Mouse (Mus musculus): ENCODE results near the gene Bag5. TPM values are rescaled to one million over a fixed set of nuclear protein-coding genes. Genes with fewer than 3 reads are reported as not detected.

The Bag5 gene
- polyA plus RNA-seq, 1 experiment: 14.6 TPM

- H3K4me1 ChIP-seq (ENCODE audit: control insufficient read depth, insufficient read depth, low read length): peaks cover 37% of the 10 kb centered on the region
- H3K27me3 ChIP-seq (replicated peaks; ENCODE audit: control insufficient read depth, insufficient read depth, low read length): no peaks in the 10 kb centered on the region
- no peaks in the 10 kb centered on the region for H3K36me3 ChIP-seq (ENCODE audit: control insufficient read depth, insufficient read depth, low read length)
- 86% methylated on average over 5 of the region's 5 CpGs for WGBS
- no peak for DNase-seq
- H3K4me3 ChIP-seq (ENCODE audit: insufficient read depth, low read depth, low read length): no peak overlapping the region
- H3K27ac ChIP-seq (ENCODE audit: insufficient read depth, low read depth, low read length): 0 out of 2 replicates have a peak overlapping the region, but pooled peaks have one; percentile 81
- TF ChIP-seq CTCF (conservative IDR thresholded peaks at IDR 0.05; ENCODE audit: insufficient read depth, insufficient read length, low read depth, low read length) (no peak), POLR2A (IDR thresholded peaks at IDR 0.05; ENCODE audit: low read depth, low read length) (no peak)
Observed at GRCm38 (mm10) chr12:111692899-111693298, 20.2 kb downstream of the Bag5 start.

GRCm38 (mm10) chr12:111691346-111691872 lies 21.6 kb downstream of the Bag5 start:
- Histone ChIP-seq H3K4me3 (ENCODE audit: insufficient read depth, low read depth, low read length) (no peak overlapping the region), H3K36me3 (ENCODE audit: control insufficient read depth, insufficient read depth, low read length) (no peaks in the 10 kb centered on the region), H3K27me3 (replicated peaks; ENCODE audit: control insufficient read depth, insufficient read depth, low read length) (no peaks in the 10 kb centered on the region), H3K4me1 (ENCODE audit: control insufficient read depth, insufficient read depth, low read length) (peaks cover 50% of the 10 kb centered on the region), H3K27ac (ENCODE audit: insufficient read depth, low read depth, low read length) (peak overlapping the region; percentile 8)
- WGBS: 42% methylated on average over 5 of the region's 5 CpGs
- DNase-seq: peak; percentile 53
- TF ChIP-seq POLR2A (IDR thresholded peaks at IDR 0.05; ENCODE audit: low read depth, low read length) (no peak), CTCF (conservative IDR thresholded peaks at IDR 0.05; ENCODE audit: insufficient read depth, insufficient read length, low read depth, low read length) (no peak)

GRCm38 (mm10) chr12:111689426-111689825 lies 23.6 kb downstream of the Bag5 start:
- TF ChIP-seq CTCF (conservative IDR thresholded peaks at IDR 0.05; ENCODE audit: insufficient read depth, insufficient read length, low read depth, low read length): no peak
- TF ChIP-seq POLR2A (IDR thresholded peaks at IDR 0.05; ENCODE audit: low read depth, low read length): no peak
- Histone ChIP-seq H3K27me3 (replicated peaks; ENCODE audit: control insufficient read depth, insufficient read depth, low read length) (no peaks in the 10 kb centered on the region), H3K4me1 (ENCODE audit: control insufficient read depth, insufficient read depth, low read length) (peaks cover 42% of the 10 kb centered on the region), H3K27ac (ENCODE audit: insufficient read depth, low read depth, low read length) (no peak overlapping the region), H3K36me3 (ENCODE audit: control insufficient read depth, insufficient read depth, low read length) (no peaks in the 10 kb centered on the region), H3K4me3 (ENCODE audit: insufficient read depth, low read depth, low read length) (no peak overlapping the region)
- WGBS: 39% methylated on average over 11 of the region's 11 CpGs
- DNase-seq: peak; percentile 80

- Histone ChIP-seq H3K27ac (ENCODE audit: insufficient read depth, low read depth, low read length) (peak overlapping the region; percentile 67; the same call in 1 of the 2 replicates), H3K36me3 (ENCODE audit: control insufficient read depth, insufficient read depth, low read length) (no peaks in the 10 kb centered on the region), H3K4me3 (ENCODE audit: insufficient read depth, low read depth, low read length) (no peak overlapping the region), H3K4me1 (ENCODE audit: control insufficient read depth, insufficient read depth, low read length) (peaks cover 32% of the 10 kb centered on the region; the same call in 1 of the 2 replicates), H3K27me3 (replicated peaks; ENCODE audit: control insufficient read depth, insufficient read depth, low read length) (no peaks in the 10 kb centered on the region)
- WGBS: 39% methylated on average over 2 of the region's 2 CpGs
- no peak for TF ChIP-seq POLR2A (IDR thresholded peaks at IDR 0.05; ENCODE audit: low read depth, low read length)
- TF ChIP-seq CTCF (conservative IDR thresholded peaks at IDR 0.05; ENCODE audit: insufficient read depth, insufficient read length, low read depth, low read length): no peak
- no peak for DNase-seq
Observed at GRCm38 (mm10) chr12:111688069-111688428, 25.0 kb downstream of the Bag5 start.

- H3K36me3 ChIP-seq (ENCODE audit: control insufficient read depth, insufficient read depth, low read length): no peaks in the 10 kb centered on the region
- peak; percentile 95 for DNase-seq
- TF ChIP-seq CTCF (conservative IDR thresholded peaks at IDR 0.05; ENCODE audit: insufficient read depth, insufficient read length, low read depth, low read length) (no peak), POLR2A (IDR thresholded peaks at IDR 0.05; ENCODE audit: low read depth, low read length) (no peak)
Observed at GRCm38 (mm10) chr12:111687350-111688068, 25.5 kb downstream of the Bag5 start.

DNA sequence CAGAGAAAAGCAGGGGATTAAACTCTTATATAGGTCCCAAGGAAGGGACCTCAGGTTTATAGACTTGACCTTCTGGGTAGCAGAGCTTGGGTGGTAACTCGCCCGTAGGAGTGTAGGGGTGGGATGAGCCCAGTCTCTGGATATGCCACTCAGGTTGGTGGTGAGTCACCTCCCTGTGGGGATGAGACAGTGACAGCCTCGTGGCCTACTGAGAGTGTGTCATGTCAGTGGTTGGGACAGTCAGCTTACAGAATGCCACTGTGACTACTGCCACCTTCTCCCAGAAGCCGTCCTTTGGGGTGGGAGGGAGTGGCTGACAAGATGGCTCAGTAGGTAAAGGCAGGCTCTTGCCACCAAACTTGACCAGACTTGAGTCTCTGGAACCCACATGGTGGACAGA lies 26.7 kb downstream of the Bag5 start:
- H3K27ac ChIP-seq (ENCODE audit: insufficient read depth, low read depth, low read length): no peak overlapping the region
- peaks cover 32% of the 10 kb centered on the region; the same call in 1 of the 2 replicates for H3K4me1 ChIP-seq (ENCODE audit: control insufficient read depth, insufficient read depth, low read length)
- no peak for TF ChIP-seq POLR2A (IDR thresholded peaks at IDR 0.05; ENCODE audit: low read depth, low read length)
- TF ChIP-seq CTCF (conservative IDR thresholded peaks at IDR 0.05; ENCODE audit: insufficient read depth, insufficient read length, low read depth, low read length): no peak
- 79% methylated on average over 4 of the region's 4 CpGs for WGBS
- H3K4me3 ChIP-seq (ENCODE audit: insufficient read depth, low read depth, low read length): no peak overlapping the region
- DNase-seq: no peak
- H3K36me3 ChIP-seq (ENCODE audit: control insufficient read depth, insufficient read depth, low read length): no peaks in the 10 kb centered on the region
- no peaks in the 10 kb centered on the region for H3K27me3 ChIP-seq (replicated peaks; ENCODE audit: control insufficient read depth, insufficient read depth, low read length)

More at GRCm38 (mm10) chr12:111687350-111688068, 25.5 kb downstream of the Bag5 start:
- H3K4me1 ChIP-seq (ENCODE audit: control insufficient read depth, insufficient read depth, low read length): peaks cover 32% of the 10 kb centered on the region; the same call in 1 of the 2 replicates
- WGBS: 12% methylated on average over 14 of the region's 14 CpGs
- H3K4me3 ChIP-seq (ENCODE audit: insufficient read depth, low read depth, low read length): no peak overlapping the region
- H3K27ac ChIP-seq (ENCODE audit: insufficient read depth, low read depth, low read length): peak overlapping the region; percentile 67
- H3K27me3 ChIP-seq (replicated peaks; ENCODE audit: control insufficient read depth, insufficient read depth, low read length): no peaks in the 10 kb centered on the region

DNA sequence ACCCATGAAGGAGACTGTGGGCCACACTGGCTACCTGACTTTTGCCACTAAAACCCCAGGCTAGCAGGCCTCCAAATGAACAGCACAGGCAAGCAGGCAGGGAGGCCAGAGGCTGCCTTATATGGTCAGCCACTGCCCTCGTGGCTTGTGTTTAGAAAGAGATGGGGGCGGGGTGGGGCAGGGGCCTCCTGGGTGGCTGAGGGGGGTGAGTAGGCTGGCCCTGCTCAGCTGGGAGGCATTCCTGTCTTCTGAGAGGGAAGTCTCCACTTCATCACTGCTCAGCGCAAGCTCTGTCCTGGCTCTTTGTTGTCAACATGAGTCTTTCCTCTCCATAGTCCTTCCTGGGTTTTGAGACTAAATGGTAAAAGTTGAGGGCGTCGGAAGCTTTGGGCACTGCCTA lies 30.3 kb downstream of the Bag5 start:
- no peak overlapping the region for H3K27ac ChIP-seq (ENCODE audit: insufficient read depth, low read depth, low read length)
- 84% methylated on average over 5 of the region's 5 CpGs for WGBS
- no peak overlapping the region for H3K4me3 ChIP-seq (ENCODE audit: insufficient read depth, low read depth, low read length)
- H3K27me3 ChIP-seq (replicated peaks; ENCODE audit: control insufficient read depth, insufficient read depth, low read length): no peaks in the 10 kb centered on the region
- no peaks in the 10 kb centered on the region for H3K36me3 ChIP-seq (ENCODE audit: control insufficient read depth, insufficient read depth, low read length)
- no peak for TF ChIP-seq POLR2A (IDR thresholded peaks at IDR 0.05; ENCODE audit: low read depth, low read length)
- no peak for TF ChIP-seq CTCF (conservative IDR thresholded peaks at IDR 0.05; ENCODE audit: insufficient read depth, insufficient read length, low read depth, low read length)
- peaks cover 19% of the 10 kb centered on the region for H3K4me1 ChIP-seq (ENCODE audit: control insufficient read depth, insufficient read depth, low read length)
- no peak for DNase-seq
